Mouse (Mus musculus) stomach, postnatal 0 days (tissue): ENCODE measurements around the gene Rnasel.

Experiments used
- CTCF ChIP-seq: IDR thresholded peaks from 2 replicates; pipeline ENCODE4 v1.5.1; 2016; ENCODE audit warnings: antibody characterized with exemption, low read depth, mild to moderate bottlenecking, moderate library complexity
- EP300 ChIP-seq: optimal IDR thresholded peaks from 2 replicates; pipeline ENCODE3; 2016; ENCODE audit warnings: antibody characterized with exemption

DNA sequence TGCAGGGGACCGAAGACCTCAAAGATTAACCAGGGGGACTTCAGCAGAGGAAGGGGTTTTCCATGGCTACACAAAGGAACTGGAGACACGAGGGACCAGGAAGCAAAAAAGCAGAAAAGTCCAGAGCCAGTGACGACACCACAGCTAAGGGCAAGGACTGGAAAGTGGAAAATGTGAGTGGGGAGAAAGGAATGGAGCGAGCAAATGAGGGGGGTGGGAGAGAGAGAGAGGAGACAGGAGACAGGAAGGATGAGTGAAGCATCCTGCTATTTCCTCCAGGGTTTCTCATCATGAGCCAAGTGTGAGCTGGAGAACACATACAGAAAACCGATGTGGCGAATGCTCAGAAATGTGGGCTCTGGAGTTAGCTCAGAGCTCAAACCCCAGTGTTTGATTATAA is 13.1 kb upstream of the Rnasel start:
- no peak for TF ChIP-seq CTCF
- TF ChIP-seq EP300 = no peak
